Mouse (Mus musculus) cerebellum, adult 11-12 months (tissue): ENCODE measurements around the gene Clstn1.

Experiments
- DNase-seq: peaks from one replicate; pipeline ENCODE4 v3.0.0; 2022

Clstn1 gene

GRCm38 (mm10) chr4:149640831-149641230 is 54.6 kb downstream of the Clstn1 start:
- DNase-seq: no peak

GRCm38 (mm10) chr4:149641400-149641799 is 55.1 kb downstream of the Clstn1 start:
- no peak for DNase-seq

GRCm38 (mm10) chr4:149641956-149642355 is 55.7 kb downstream of the Clstn1 start:
- DNase-seq: no peak

GRCm38 (mm10) chr4:149645761-149646160 is 59.5 kb downstream of the Clstn1 start:
- no peak for DNase-seq

GRCm38 (mm10) chr4:149648031-149648805 is 62.0 kb downstream of the Clstn1 start:
- DNase-seq: no peak

GRCm38 (mm10) chr4:149650493-149651193 is 64.4 kb downstream of the Clstn1 start:
- DNase-seq: peak; percentile 72

- DNase-seq: no peak
Measured at GRCm38 (mm10) chr4:149654232-149654631, 68.0 kb downstream of the Clstn1 start.

GRCm38 (mm10) chr4:149657858-149658416 is 71.7 kb downstream of the Clstn1 start:
- DNase-seq: no peak

GRCm38 (mm10) chr4:149659495-149660116 is 73.3 kb downstream of the Clstn1 start:
- DNase-seq: no peak

- no peak for DNase-seq
Measured at GRCm38 (mm10) chr4:149660598-149660997, 74.3 kb downstream of the Clstn1 start.

GRCm38 (mm10) chr4:149661967-149662589 is 75.8 kb downstream of the Clstn1 start:
- no peak for DNase-seq

- DNase-seq: no peak
Measured at GRCm38 (mm10) chr4:149663849-149664503, 77.7 kb downstream of the Clstn1 start.

GRCm38 (mm10) chr4:149665016-149665691 is 78.9 kb downstream of the Clstn1 start:
- no peak for DNase-seq

GRCm38 (mm10) chr4:149665692-149666090 is 79.4 kb downstream of the Clstn1 start:
- no peak for DNase-seq

GRCm38 (mm10) chr4:149671175-149671574 is 84.9 kb downstream of the Clstn1 start:
- no peak for DNase-seq

GRCm38 (mm10) chr4:149672747-149673146 is 86.5 kb downstream of the Clstn1 start:
- DNase-seq: no peak

GRCm38 (mm10) chr4:149674814-149675377 is 88.6 kb downstream of the Clstn1 start:
- DNase-seq: no peak

GRCm38 (mm10) chr4:149675378-149676261 is 89.4 kb downstream of the Clstn1 start:
- peak; percentile 84 for DNase-seq

GRCm38 (mm10) chr4:149678006-149678405 is 91.7 kb downstream of the Clstn1 start:
- DNase-seq: no peak

- no peak for DNase-seq
Measured at GRCm38 (mm10) chr4:149679056-149679770, 92.9 kb downstream of the Clstn1 start.
